Mouse (Mus musculus): ENCODE measurements around the gene Neo1.

DNA sequence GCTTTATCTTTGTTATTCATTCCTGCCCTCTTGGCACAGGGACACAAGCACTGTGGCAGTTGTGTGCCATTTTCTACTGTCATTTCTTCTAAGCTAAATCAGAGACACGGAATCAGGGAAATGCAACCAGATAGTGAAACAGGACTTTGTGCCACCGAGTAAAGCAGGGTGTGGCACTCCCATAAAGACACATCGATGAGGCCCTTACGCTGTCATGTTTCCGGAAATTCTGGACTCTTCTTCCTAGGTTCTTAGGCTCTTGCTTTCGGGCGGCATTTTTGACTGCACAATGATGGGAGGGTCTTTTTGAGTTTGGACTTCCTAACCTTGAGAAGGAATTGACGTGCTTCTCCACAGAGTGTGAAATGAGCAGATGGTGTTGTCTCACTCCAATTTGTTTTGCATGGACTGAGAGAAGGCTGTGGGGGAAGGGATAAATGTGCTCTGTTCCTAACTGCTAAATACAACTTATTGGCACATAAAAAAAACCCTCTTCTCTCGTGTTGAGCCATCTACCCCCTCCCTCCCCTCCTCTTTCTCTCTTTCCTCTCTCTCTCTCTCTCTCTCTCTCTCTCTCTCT is 23.9 kb upstream of the Neo1 start:
- no peak for TF ChIP-seq POLR2A (IDR thresholded peaks at IDR 0.05; ENCODE audit: control insufficient read depth, extremely low read depth, insufficient read depth, low read length, poor library complexity)
- TF ChIP-seq CTCF (IDR thresholded peaks at IDR 0.05; ENCODE audit: borderline replicate concordance, control insufficient read depth, extremely low read depth, insufficient read depth, low read length, poor library complexity), result no peak
